ENCODE assay signal across 8 mouse cellular contexts in the genomic region with DNA sequence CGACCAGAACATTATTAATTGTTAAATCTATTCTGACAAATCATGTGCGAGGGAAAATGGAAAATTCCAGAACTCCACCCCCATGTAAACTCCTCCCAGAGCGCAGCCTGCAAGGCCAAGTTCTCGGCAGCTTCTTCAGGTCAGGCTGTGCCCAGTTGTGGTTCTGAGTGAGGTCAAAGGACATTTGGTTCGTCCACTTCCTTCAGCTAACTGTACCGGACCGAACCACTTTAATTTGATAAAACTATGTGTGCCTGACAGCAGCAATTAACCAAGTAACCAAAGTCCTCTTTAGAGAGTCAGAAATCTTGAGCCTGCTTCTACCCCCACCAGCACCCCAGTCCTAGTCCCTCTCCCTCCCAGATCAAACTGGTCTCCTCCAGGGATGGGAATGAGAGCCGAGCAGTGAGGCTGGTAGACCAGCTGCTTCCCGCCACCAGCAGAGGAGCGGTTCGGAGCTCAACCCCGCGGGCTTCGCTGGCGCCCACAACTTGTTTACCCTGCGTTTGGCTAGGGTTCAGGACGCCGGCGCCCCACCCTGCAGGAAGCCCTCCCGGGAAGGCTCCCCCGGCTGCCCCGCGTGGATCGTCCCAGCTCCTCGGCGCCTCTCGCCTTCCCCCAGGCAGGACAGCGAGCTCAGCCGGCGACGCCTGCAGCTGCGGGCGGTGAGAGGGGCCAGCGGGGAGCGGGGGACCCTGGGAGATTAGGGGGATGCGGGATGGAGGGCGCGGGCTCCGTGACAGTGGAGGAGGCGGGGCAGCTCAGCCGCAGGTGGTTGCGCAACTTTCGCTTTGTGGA. TPM values are rescaled to one million over a fixed set of nuclear protein-coding genes. Genes with fewer than 3 reads are reported as not detected.
DNase-seq lines count a peak whose midpoint lies in the region; ATAC-seq and TF ChIP-seq lines count a peak whose summit lies in the region.

Gene Plscr4, plus strand, starts transcription at position 113 of the 798 bp plus-strand sequence.

- intact Hi-C loops in heart, postnatal 10 days (cut with DNase I), result loop anchor here (5.0 to 10.0 kb wide), 3 partner anchors 45 to 205 kb away; partner anchors contain the start of gene Plscr2

- H3K36me3 ChIP-seq in E14TG2a.4 (ENCODE audit: insufficient read depth, low read length), result no peaks in the 10 kb centered on the region
- H3K36me3 ChIP-seq in forebrain, embryonic 11.5 days (ENCODE audit: control insufficient read depth, insufficient read depth, low read length), result no peaks in the 10 kb centered on the region

- H3K4me2 ChIP-seq in forebrain, embryonic 11.5 days (ENCODE audit: low read depth, low read length, severe bottlenecking), result peak within 1 kb of the TSS; percentile 94

- H3K27ac ChIP-seq in forebrain, embryonic 11.5 days (ENCODE audit: low read depth, low read length), result no peak within 1 kb of the TSS

- ATAC-seq in forebrain, embryonic 11.5 days (replicated peaks; ENCODE audit: low FRiP score), result peak; percentile 93

- peaks cover 4% of the 10 kb centered on the region; the same call in 1 of the 2 replicates for H3K4me1 ChIP-seq in E14TG2a.4 (replicated peaks; ENCODE audit: low read depth, low read length)
- no peaks in the 10 kb centered on the region; the same call in 1 of the 2 replicates for H3K4me1 ChIP-seq in forebrain, embryonic 11.5 days (replicated peaks; ENCODE audit: control insufficient read depth, insufficient read depth, low read length)

- peak within 1 kb of the TSS; percentile 82 for H3K9ac ChIP-seq in forebrain, embryonic 11.5 days (ENCODE audit: low read length)

- H3K9me3 ChIP-seq in E14TG2a.4 (ENCODE audit: low read length), result no peaks in the 10 kb centered on the region
- no peaks in the 10 kb centered on the region for H3K9me3 ChIP-seq in forebrain, embryonic 11.5 days (ENCODE audit: control insufficient read depth, low read length)

- peak; percentile 11 for DNase-seq in brain, adult 2 months (ENCODE audit: low read depth, low spot score)
- DNase-seq in forebrain, embryonic 11.5 days (ENCODE audit: low spot score), result peak; percentile 78
- peak; percentile 82 to 84 for DNase-seq in heart, postnatal 10 days
- peak; percentile 83 to 87 for DNase-seq in kidney, postnatal 36 days
- DNase-seq in lung, postnatal 14 days, result peak; percentile 81
- peak; percentile 70 for DNase-seq in ovary, postnatal 10 days (ENCODE audit: low spot score)
- peak; percentile 63 for DNase-seq in thymus, postnatal 14 days

- 13% methylated on average over 42 of the region's 43 CpGs for WGBS in forebrain, embryonic 11.5 days

- no peak for TF ChIP-seq CTCF in E14TG2a.4 (conservative IDR thresholded peaks at IDR 0.05; ENCODE audit: low read length)

- peaks cover 15% of the 10 kb centered on the region for H3K27me3 ChIP-seq in E14TG2a.4 (ENCODE audit: insufficient read depth, low read length)
- H3K27me3 ChIP-seq in forebrain, embryonic 11.5 days (ENCODE audit: control insufficient read depth, insufficient read depth, low read length), result no peaks in the 10 kb centered on the region

- H3K4me3 ChIP-seq in E14TG2a.4 (replicated peaks; ENCODE audit: low read length), result peak within 1 kb of the TSS; percentile 79
- peak within 1 kb of the TSS; percentile 59 for H3K4me3 ChIP-seq in forebrain, embryonic 11.5 days (ENCODE audit: low read depth, low read length)

RNA-seq across cellular contexts. Expression of gene Plscr4, which starts in this region (rescaled TPM):
- 2.0 and 2.2 TPM in 2 replicates for polyA plus RNA-seq in forebrain, embryonic 11.5 days (2014; fragmentation: Nextera tagmentation; extraction: Ambion mirVana)
- 10 to 100 TPM; 13.8 to 15.9 TPM for total RNA-seq in heart, postnatal 10 days (2021)

Comparison
In these comparisons a context has a peak if more than half of its experiments do, and no peak if none do; other contexts are left out.
1. DNase-seq: peak in every context shown above with its lines; median percentile 85 in kidney, postnatal 36 days; 83 in heart, postnatal 10 days; 81 in lung, postnatal 14 days; 78 in forebrain, embryonic 11.5 days; 70 in ovary, postnatal 10 days; 63 in thymus, postnatal 14 days; 11 in brain, adult 2 months.